Mouse (Mus musculus): ENCODE measurements around the gene Gins1.
"Not testable (repeated sequence)": the region's sequence is repeated elsewhere in the genome, so short reads cannot be mapped to it uniquely, and the experiment has no call there.

Gins1 gene

GRCm38 (mm10) chr2:150904272-150904935, 796 bp upstream of the Gins1 start, which contains the start of gene Abhd12:
Gene Abhd12, minus strand, starts transcription at chr2:150904741.
- in situ Hi-C loops (cut with MboI; ENCODE audit: low pct_unique_long_range_greater_than_20kb in 1 of 2, low sequenced_read_pairs in 2 of 2, unreplicated experiment in 1 of 2) = no loop called here

DNA sequence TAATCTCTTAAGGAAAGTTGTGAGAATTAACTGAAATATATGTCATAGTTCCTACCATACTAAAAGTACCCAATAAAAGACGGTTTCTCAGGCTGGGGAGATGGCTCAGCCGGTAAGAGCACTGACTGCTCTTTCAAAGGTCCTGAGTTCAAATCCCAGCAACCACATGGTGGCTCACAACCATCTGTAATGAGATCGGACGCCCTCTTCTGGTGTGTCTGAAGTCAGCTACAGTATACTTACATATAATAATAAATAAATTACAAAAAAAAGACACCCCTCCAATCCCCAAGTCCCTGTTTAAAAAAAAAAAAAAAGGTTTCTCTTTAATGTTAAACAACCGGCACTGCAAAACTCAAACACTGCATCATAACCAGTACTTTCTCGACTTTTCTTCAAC, 3.7 kb downstream of the Gins1 start:
- in situ Hi-C loops (cut with MboI; ENCODE audit: low pct_unique_long_range_greater_than_20kb in 1 of 2, low sequenced_read_pairs in 2 of 2, unreplicated experiment in 1 of 2) = not testable (repeated sequence)

DNA sequence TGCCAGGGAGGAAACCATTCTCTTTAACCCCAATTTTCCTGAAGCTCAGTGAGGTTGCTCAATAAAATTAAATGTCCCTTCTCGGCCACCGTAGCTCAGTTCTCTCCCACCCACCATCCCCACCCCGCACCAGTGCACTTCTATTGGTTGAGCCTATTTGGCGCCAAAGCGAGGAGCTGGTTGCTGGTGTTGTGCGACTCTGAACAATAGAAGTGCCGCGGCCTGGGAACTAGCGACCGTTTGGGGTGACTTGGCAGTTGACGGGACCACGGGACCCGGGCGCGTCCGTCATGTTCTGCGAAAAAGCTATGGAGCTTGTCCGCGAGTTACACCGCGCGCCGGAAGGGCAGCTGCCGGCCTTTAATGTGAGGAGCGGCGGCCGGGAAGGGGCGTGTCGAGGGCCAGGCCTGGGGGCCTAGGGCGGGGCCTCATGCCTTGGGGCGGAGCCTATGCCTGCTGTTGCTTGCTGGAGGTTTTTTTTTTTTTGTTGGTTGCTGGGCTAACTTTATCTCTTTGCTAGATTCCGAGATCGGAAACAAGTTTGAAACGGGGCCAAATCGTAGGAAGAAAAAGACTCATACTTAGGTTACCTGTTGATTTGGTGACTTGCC, 4.3 kb downstream of the Gins1 start:
- in situ Hi-C loops (cut with MboI; ENCODE audit: low pct_unique_long_range_greater_than_20kb in 1 of 2, low sequenced_read_pairs in 2 of 2, unreplicated experiment in 1 of 2) = no loop called here

- in situ Hi-C loops (cut with MboI; ENCODE audit: low pct_unique_long_range_greater_than_20kb in 1 of 2, low sequenced_read_pairs in 2 of 2, unreplicated experiment in 1 of 2) = no loop called here
These were observed 5.2 kb downstream of the Gins1 start for GRCm38 (mm10) chr2:150910295-150910881.

DNA sequence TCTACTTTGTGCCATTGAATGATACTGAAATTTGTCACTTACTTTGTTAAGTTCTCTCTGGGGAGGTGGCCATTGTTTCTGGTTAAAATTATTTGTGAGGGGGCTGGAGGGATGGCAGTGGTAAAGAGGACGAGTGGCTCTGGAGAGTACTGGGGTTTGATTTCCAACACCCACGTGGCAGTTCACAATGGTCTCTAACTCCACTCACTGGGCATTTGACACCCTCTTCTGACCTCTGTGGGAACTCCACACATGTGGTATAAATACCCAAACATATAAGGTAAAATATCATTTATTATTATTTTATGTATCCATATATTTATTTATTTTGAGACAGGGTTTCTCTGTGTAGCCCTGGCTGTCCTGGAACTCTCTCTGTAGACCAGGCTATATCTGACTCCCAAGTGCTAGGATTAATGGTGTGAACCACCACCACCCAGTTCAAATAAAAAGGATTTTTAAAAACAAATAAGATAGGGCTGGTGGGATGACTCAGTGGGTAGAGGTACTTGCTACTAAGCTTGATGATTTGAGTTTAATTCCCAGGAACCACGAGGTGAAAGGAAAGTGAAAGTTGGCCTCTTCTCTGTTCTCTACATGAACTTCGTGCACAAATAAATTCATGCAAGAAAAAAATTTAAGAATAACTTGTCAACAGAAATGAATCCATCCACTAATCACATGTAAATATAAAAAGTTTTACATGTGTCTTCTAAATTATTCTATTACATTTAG, 9.7 kb downstream of the Gins1 start:
- in situ Hi-C loops (cut with MboI; ENCODE audit: low pct_unique_long_range_greater_than_20kb in 1 of 2, low sequenced_read_pairs in 2 of 2, unreplicated experiment in 1 of 2) = no loop called here

DNA sequence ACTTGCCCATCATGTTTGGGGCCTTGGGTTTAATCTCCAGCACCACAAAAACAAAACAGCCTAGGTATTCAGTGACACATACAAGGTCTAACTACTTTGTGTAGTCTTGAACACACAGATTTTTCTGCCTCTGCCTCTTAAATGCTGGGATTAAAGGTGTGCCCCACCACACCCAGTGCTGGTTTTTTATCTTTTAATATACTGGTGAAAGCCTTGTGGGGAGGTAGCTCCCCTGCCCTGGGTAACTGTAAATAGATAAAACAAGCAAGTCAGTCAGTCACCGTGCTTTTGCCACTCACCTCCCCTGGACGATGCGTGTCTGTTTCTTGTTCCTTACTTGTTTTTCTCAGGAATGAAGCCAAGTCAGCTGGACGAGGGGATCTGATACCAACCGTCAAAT, 10.6 kb downstream of the Gins1 start:
- in situ Hi-C loops (cut with MboI; ENCODE audit: low pct_unique_long_range_greater_than_20kb in 1 of 2, low sequenced_read_pairs in 2 of 2, unreplicated experiment in 1 of 2) = no loop called here

DNA sequence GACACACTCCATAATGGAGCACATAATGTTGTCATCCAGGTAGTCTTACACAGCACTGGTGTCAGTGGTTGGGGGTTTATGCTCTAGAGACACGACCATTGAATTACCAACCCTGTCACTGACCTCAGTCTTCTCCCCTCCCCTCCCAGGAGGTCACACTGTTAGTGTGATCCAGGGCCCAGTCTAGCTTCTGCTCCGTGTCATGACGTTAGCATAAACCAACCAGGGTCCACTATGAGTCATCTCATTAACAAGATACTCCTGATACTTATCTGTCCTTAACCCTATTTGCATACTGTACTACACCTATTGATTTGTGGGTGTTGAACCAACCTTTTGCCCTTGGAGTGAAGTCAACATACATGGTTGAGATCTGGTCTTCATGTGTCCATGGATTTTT, 13.5 kb downstream of the Gins1 start:
- in situ Hi-C loops (cut with MboI; ENCODE audit: low pct_unique_long_range_greater_than_20kb in 1 of 2, low sequenced_read_pairs in 2 of 2, unreplicated experiment in 1 of 2) = no loop called here

DNA sequence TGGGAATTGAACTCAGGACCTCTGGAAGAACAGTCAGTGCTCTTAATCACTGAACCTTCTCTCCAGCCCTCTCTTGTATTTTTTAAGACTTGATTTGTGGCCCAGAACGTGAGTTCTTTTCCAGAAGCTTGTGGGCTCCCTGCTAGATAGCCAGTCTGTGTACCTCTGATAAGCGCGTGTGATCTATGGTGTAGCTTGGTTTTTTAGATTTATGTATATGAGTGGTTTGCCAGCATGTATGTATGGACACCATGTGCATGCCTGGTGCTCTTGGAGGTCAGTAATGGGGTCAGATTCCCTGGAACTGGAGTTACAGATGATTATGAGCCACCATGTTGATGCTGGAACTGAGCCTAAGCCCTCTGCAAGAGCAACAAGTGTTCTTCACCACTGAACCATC, 15.3 kb downstream of the Gins1 start:
- in situ Hi-C loops (cut with MboI; ENCODE audit: low pct_unique_long_range_greater_than_20kb in 1 of 2, low sequenced_read_pairs in 2 of 2, unreplicated experiment in 1 of 2) = no loop called here

- in situ Hi-C loops (cut with MboI; ENCODE audit: low pct_unique_long_range_greater_than_20kb in 1 of 2, low sequenced_read_pairs in 2 of 2, unreplicated experiment in 1 of 2) = no loop called here
These were observed 16.5 kb downstream of the Gins1 start for GRCm38 (mm10) chr2:150921697-150922096.

- in situ Hi-C loops (cut with MboI; ENCODE audit: low pct_unique_long_range_greater_than_20kb in 1 of 2, low sequenced_read_pairs in 2 of 2, unreplicated experiment in 1 of 2) = no loop called here
These were observed 17.0 kb downstream of the Gins1 start for GRCm38 (mm10) chr2:150922165-150922564.

DNA sequence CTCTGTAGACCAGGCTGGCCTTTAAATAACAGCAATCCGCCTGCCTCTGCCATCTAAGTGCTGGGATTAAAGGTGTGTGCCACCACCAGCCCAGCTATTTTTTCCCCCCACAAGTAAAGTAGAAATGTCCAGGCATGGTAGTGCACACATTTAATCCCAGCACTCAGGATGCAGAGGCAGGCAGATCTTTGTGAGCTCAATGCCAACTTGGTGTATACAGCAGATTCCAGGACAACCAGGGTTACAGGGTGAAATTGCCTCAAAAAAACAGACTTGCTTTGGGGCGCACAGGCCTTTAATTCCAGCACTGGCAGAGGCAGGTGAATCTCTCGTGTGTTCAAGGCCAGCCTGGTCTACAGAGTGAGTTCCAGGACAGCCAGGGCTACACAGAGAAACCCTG, 17.8 kb downstream of the Gins1 start:
- in situ Hi-C loops (cut with MboI; ENCODE audit: low pct_unique_long_range_greater_than_20kb in 1 of 2, low sequenced_read_pairs in 2 of 2, unreplicated experiment in 1 of 2) = no loop called here

GRCm38 (mm10) chr2:150923505-150923904, 18.3 kb downstream of the Gins1 start:
- in situ Hi-C loops (cut with MboI; ENCODE audit: low pct_unique_long_range_greater_than_20kb in 1 of 2, low sequenced_read_pairs in 2 of 2, unreplicated experiment in 1 of 2) = no loop called here

DNA sequence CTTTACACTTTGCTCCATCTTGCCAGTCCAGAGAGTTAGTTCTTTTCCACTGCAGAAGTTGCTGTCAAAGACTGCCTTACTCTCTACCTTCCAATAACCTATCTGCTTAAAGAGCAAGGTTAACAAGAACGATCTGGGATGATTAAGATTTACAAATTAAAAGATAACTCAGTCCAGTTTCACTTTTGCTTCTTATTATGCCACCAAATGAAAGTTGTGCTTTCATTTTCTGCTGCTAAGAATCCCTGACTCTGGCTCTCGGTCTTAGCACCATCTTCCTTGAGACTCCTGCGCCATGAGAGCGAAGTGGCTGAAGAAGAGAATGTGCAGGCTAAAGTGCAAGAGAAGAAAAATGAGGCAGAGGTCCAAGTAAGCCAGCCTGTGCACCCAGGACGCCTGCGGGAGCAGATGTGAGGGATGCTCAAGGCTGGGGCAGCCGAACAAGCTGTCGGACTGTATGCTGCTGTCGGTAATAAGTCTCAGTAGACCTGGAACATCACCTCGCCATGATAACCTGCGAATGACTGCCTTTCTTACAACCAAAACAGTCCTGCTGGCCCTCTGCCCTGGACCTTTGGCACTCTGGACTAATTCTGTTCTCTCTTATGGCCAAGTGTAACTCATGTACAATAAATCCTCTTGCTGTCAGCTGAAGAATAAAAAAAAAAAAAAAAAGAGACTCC, 22.0 kb downstream of the Gins1 start:
- in situ Hi-C loops (cut with MboI; ENCODE audit: low pct_unique_long_range_greater_than_20kb in 1 of 2, low sequenced_read_pairs in 2 of 2, unreplicated experiment in 1 of 2) = no loop called here

DNA sequence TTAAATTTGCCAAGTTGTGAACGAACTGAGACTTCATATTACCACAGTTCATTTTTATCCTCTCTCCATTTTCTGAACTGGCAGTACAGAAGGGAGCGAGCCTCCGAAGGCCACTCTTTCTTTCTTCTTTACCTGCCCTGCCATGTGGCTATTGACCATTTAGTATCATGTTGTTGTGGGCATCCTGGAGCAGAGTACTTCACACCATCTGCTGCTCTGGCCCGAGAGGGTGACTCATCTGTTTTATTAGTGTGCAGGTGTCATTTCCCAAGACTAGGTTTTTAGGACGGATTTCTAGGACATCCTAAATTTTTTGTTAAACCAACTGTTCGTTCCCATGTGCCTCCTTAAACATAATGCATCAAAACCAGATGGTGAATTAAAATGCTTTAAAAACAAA, 24.0 kb downstream of the Gins1 start:
- in situ Hi-C loops (cut with MboI; ENCODE audit: low pct_unique_long_range_greater_than_20kb in 1 of 2, low sequenced_read_pairs in 2 of 2, unreplicated experiment in 1 of 2) = no loop called here

DNA sequence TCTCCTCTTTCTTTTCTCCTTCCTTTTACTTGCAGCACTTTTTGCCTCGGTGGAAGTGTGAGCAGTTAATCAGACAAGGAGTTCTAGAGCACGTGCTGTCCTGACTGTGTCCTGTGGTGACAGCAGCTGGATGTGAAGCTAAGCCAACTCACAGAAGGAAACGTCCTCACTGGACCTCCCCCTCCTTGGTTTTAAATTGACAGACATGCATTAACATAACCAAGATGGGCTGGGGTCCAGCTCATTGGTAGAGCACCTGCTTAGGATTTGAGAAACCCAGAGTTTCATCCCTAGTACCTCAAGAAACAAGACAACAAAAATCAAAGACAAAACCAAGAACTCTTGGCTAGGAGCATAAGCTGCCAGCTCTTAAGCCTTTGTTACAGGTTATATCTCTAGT, 25.6 kb downstream of the Gins1 start:
- in situ Hi-C loops (cut with MboI; ENCODE audit: low pct_unique_long_range_greater_than_20kb in 1 of 2, low sequenced_read_pairs in 2 of 2, unreplicated experiment in 1 of 2) = no loop called here

DNA sequence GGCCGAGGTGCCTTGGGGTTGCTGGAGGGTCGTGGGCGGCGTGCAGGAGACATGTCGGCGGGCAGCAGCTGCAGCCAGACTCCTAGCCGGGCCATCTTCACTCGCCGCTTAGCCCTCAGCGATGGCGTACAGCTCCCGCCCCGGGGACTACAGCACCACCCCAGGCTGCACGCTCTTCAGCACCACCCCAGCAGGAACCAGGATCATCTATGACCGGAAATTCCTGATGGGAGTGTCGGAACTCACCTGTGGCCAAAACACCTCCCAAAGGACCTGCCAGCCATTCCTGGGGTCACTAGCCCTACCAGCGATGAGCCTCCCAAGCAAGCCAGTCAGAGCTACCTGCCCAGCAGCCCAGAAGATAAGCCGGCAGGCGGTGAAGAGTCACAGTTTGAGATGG, 28.3 kb downstream of the Gins1 start:
- in situ Hi-C loops (cut with MboI; ENCODE audit: low pct_unique_long_range_greater_than_20kb in 1 of 2, low sequenced_read_pairs in 2 of 2, unreplicated experiment in 1 of 2) = no loop called here

DNA sequence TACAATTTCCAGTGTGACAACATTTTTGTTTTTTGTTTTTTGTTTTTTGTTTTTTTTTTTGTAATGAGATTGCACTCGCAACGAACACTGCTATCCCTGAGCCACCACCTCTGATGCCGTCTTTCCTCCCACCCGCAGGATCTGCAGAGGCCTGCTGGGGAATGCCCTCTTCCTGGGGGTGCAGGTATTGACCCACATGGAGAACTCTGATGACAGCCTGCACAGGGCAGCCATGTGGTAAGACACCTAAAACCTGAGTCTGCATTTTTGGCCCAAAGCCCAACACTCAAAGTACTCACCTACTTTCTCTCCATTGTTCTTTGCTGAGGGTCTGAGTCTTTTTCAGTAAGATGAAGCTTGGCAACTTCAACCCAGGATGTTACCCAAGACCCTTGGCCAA, 29.5 kb downstream of the Gins1 start:
- in situ Hi-C loops (cut with MboI; ENCODE audit: low pct_unique_long_range_greater_than_20kb in 1 of 2, low sequenced_read_pairs in 2 of 2, unreplicated experiment in 1 of 2) = no loop called here

GRCm38 (mm10) chr2:150944017-150944416, 38.8 kb downstream of the Gins1 start:
- in situ Hi-C loops (cut with MboI; ENCODE audit: low pct_unique_long_range_greater_than_20kb in 1 of 2, low sequenced_read_pairs in 2 of 2, unreplicated experiment in 1 of 2) = no loop called here

DNA sequence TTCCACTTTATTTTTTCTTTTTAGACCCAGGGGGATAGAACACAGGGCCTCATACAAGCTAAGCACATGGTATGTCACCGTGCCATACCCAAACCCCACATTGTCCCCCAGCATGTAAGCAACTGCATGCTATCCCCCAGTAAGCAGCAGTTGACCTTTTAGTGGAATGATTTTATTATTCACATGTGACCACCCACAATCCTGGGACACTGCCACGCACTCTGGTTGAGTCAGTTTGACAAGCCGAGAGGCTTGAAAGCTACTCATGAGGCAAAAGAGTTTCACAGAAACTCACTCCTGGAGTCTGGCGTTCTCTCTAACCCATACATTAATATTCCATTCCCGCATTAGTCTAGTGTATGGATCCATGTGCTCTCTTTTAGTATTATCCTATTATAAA, 42.1 kb downstream of the Gins1 start:
- in situ Hi-C loops (cut with MboI; ENCODE audit: low pct_unique_long_range_greater_than_20kb in 1 of 2, low sequenced_read_pairs in 2 of 2, unreplicated experiment in 1 of 2) = not testable (repeated sequence)
